Mouse (Mus musculus): ENCODE results near the gene Nadsyn1. TPM values are rescaled to one million over a fixed set of nuclear protein-coding genes. Genes with fewer than 3 reads are reported as not detected.

Nadsyn1 gene
- polyA plus RNA-seq, 1 experiment from 2014 or later, result 12.3 TPM

DNA sequence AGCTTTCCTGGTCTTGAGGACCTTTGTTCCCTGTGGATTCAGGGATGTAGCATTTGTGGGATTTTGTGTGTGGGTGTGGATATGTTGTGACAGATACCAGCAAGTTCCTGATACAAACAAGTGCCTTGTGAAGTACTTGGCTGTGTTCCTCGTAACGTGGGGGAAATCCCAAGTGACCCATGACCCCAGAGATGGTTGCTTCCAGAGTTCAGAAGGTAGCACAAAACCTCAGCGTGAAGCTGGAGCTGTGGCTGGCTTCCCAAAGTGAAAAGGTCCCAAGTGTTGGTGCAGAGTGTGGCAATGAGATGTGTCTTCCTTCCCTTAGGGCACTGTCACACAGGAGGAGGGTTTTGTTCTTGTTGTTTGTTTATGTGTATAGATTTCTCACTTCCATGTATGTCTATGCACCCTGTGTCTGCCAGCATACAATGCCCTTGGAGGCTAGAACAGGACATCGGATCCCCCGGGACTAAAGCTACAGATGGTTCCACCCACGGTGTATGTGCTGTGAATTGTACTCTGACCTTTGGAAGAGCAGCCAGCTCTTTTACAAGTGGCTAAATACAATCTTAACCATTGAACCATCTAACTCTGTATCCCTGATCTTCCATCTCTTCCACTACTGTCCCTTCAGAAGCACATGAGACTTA lies 30.2 kb downstream of the Nadsyn1 start:
- H3K4me2 ChIP-seq (ENCODE audit: low read length), result no peak overlapping the region
- H3K27ac ChIP-seq (ENCODE audit: low read depth), result no peak overlapping the region
- H3K27me3 ChIP-seq (replicated peaks; ENCODE audit: control insufficient read depth, insufficient read depth, low read length), result no peaks in the 10 kb centered on the region
- no peak overlapping the region for H3K9ac ChIP-seq (ENCODE audit: low read length)
- H3K9me3 ChIP-seq (ENCODE audit: control insufficient read depth, low read length), result 0 out of 2 replicates have a peak, but pooled peaks cover 2% of the 10 kb centered on the region
- H3K4me3 ChIP-seq (ENCODE audit: low read depth, low read length), result no peak overlapping the region
- WGBS, result 73% methylated on average over 6 of the region's 6 CpGs
- peaks cover 24% of the 10 kb centered on the region for H3K36me3 ChIP-seq (ENCODE audit: control insufficient read depth, insufficient read depth, low read length)
- H3K4me1 ChIP-seq (replicated peaks; ENCODE audit: control insufficient read depth, insufficient read depth, low read length), result no peaks in the 10 kb centered on the region
- no peak for ATAC-seq (replicated peaks; ENCODE audit: low FRiP score, low TSS enrichment, low read depth)
- DNase-seq (ENCODE audit: low spot score), result no peak

- peak; percentile 83 for DNase-seq (ENCODE audit: low spot score)
- peak; percentile 85 for ATAC-seq (replicated peaks; ENCODE audit: low FRiP score, low TSS enrichment, low read depth)
- H3K36me3 ChIP-seq (ENCODE audit: control insufficient read depth, insufficient read depth, low read length), result no peaks in the 10 kb centered on the region
- H3K27ac ChIP-seq (ENCODE audit: low read depth), result peak within 1 kb of the TSS; percentile 29
- peak within 1 kb of the TSS; percentile 46 for H3K9ac ChIP-seq (ENCODE audit: low read length)
- no peaks in the 10 kb centered on the region for H3K9me3 ChIP-seq (ENCODE audit: control insufficient read depth, low read length)
- peak within 1 kb of the TSS; percentile 30 for H3K4me3 ChIP-seq (ENCODE audit: low read depth, low read length)
- no peaks in the 10 kb centered on the region for H3K27me3 ChIP-seq (replicated peaks; ENCODE audit: control insufficient read depth, insufficient read depth, low read length)
- H3K4me1 ChIP-seq (replicated peaks; ENCODE audit: control insufficient read depth, insufficient read depth, low read length), result peaks cover 10% of the 10 kb centered on the region
- H3K4me2 ChIP-seq (ENCODE audit: low read length), result peak within 1 kb of the TSS; percentile 49
- 4% methylated on average over 16 of the region's 21 CpGs for WGBS
Measured at GRCm38 (mm10) chr7:143783996-143784829, 38.4 kb downstream of the Nadsyn1 start, which contains the start of gene Mrgpre. Mrgpre (minus strand) TSS chr7:143784500.

- peak; percentile 58 for DNase-seq (ENCODE audit: low spot score)
- WGBS, result 20% methylated on average over 6 of the region's 6 CpGs
Measured at GRCm38 (mm10) chr7:143783378-143783995, 39.2 kb downstream of the Nadsyn1 start.

DNA sequence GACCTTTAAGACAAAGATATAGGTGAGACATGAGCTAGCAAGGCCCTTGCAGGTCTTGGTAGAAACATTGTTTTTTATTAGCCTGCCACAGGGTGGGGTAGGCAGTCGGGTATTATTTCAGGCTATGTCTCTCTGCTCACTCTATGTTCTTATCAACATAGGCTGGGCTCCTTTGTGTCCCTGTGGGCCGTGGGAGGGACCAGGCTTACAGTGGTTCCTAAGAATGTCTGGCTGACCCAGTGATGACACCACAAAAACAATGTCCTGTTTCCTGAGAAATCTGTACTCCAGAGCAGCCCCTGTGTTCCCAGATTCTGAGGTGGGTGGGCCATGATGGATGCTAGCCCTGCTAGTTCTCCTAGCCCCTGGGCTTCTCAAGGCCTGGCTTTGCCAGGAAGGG lies 45.3 kb downstream of the Nadsyn1 start:
- Histone ChIP-seq H3K9me3 (ENCODE audit: control insufficient read depth, low read length) (no peaks in the 10 kb centered on the region), H3K4me1 (replicated peaks; ENCODE audit: control insufficient read depth, insufficient read depth, low read length) (no peaks in the 10 kb centered on the region), H3K4me2 (ENCODE audit: low read length) (no peak overlapping the region), H3K27ac (ENCODE audit: low read depth) (no peak overlapping the region), H3K36me3 (ENCODE audit: control insufficient read depth, insufficient read depth, low read length) (no peaks in the 10 kb centered on the region), H3K4me3 (ENCODE audit: low read depth, low read length) (no peak overlapping the region), H3K9ac (ENCODE audit: low read length) (no peak overlapping the region), H3K27me3 (replicated peaks; ENCODE audit: control insufficient read depth, insufficient read depth, low read length) (no peaks in the 10 kb centered on the region)
- ATAC-seq (replicated peaks; ENCODE audit: low FRiP score, low TSS enrichment, low read depth), result no peak
- WGBS, result 49% methylated on average over 2 of the region's 2 CpGs
- DNase-seq (ENCODE audit: low spot score), result no peak

More at GRCm38 (mm10) chr7:143783378-143783995, 39.2 kb downstream of the Nadsyn1 start:
- H3K9me3 ChIP-seq (ENCODE audit: control insufficient read depth, low read length), result no peaks in the 10 kb centered on the region
- H3K4me3 ChIP-seq (ENCODE audit: low read depth, low read length), result peak overlapping the region; percentile 30
- peak overlapping the region; percentile 29; the same call in 1 of the 2 replicates for H3K27ac ChIP-seq (ENCODE audit: low read depth)
- no peaks in the 10 kb centered on the region for H3K27me3 ChIP-seq (replicated peaks; ENCODE audit: control insufficient read depth, insufficient read depth, low read length)
- peak overlapping the region; percentile 46 for H3K9ac ChIP-seq (ENCODE audit: low read length)
- peak overlapping the region; percentile 49 for H3K4me2 ChIP-seq (ENCODE audit: low read length)
- peaks cover 10% of the 10 kb centered on the region for H3K4me1 ChIP-seq (replicated peaks; ENCODE audit: control insufficient read depth, insufficient read depth, low read length)
- ATAC-seq (replicated peaks; ENCODE audit: low FRiP score, low TSS enrichment, low read depth), result peak; percentile 57
- H3K36me3 ChIP-seq (ENCODE audit: control insufficient read depth, insufficient read depth, low read length), result no peaks in the 10 kb centered on the region

DNA sequence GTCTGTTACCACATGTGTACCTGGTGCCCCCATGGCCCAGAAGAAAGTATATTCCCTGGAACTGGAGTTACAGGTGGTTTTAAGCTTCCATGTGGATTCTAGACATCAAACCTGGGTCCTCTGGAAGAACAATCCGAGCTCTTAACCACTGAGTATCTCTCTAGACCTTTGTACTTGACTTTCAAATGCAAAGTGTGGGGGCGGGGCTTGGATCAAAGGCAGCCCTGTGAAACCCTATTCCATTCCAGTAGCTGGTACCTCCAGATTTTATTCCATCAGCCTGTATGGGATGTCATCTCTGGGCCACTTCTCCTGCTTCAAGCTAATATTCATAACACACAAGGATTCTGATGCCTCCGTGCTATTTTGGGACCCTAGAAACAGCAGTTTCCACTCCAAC lies 46.5 kb downstream of the Nadsyn1 start:
- DNase-seq (ENCODE audit: low spot score) (peak; percentile 64), ATAC-seq (replicated peaks; ENCODE audit: low FRiP score, low TSS enrichment, low read depth) (0 out of 2 replicates have a peak, but pooled peaks have one; percentile 68)
- Histone ChIP-seq H3K9me3 (ENCODE audit: control insufficient read depth, low read length) (no peaks in the 10 kb centered on the region), H3K9ac (ENCODE audit: low read length) (no peak overlapping the region), H3K36me3 (ENCODE audit: control insufficient read depth, insufficient read depth, low read length) (no peaks in the 10 kb centered on the region), H3K27ac (ENCODE audit: low read depth) (no peak overlapping the region), H3K4me3 (ENCODE audit: low read depth, low read length) (no peak overlapping the region), H3K27me3 (replicated peaks; ENCODE audit: control insufficient read depth, insufficient read depth, low read length) (no peaks in the 10 kb centered on the region), H3K4me1 (replicated peaks; ENCODE audit: control insufficient read depth, insufficient read depth, low read length) (no peaks in the 10 kb centered on the region), H3K4me2 (ENCODE audit: low read length) (no peak overlapping the region)
- WGBS, result 39% methylated on average over 3 of the region's 3 CpGs

- no peak overlapping the region for H3K4me3 ChIP-seq (ENCODE audit: low read depth, low read length)
- H3K4me2 ChIP-seq (ENCODE audit: low read length), result no peak overlapping the region
- H3K9me3 ChIP-seq (ENCODE audit: control insufficient read depth, low read length), result no peaks in the 10 kb centered on the region
- 37% methylated on average over 1 of the region's 1 CpGs for WGBS
- H3K36me3 ChIP-seq (ENCODE audit: control insufficient read depth, insufficient read depth, low read length), result no peaks in the 10 kb centered on the region
- peaks cover 5% of the 10 kb centered on the region; the same call in 1 of the 2 replicates for H3K27me3 ChIP-seq (replicated peaks; ENCODE audit: control insufficient read depth, insufficient read depth, low read length)
- ATAC-seq (replicated peaks; ENCODE audit: low FRiP score, low TSS enrichment, low read depth), result no peak
- no peak overlapping the region for H3K27ac ChIP-seq (ENCODE audit: low read depth)
- no peak for DNase-seq (ENCODE audit: low spot score)
- no peaks in the 10 kb centered on the region for H3K4me1 ChIP-seq (replicated peaks; ENCODE audit: control insufficient read depth, insufficient read depth, low read length)
- no peak overlapping the region for H3K9ac ChIP-seq (ENCODE audit: low read length)
Measured at GRCm38 (mm10) chr7:143769461-143769860, 53.2 kb downstream of the Nadsyn1 start.

DNA sequence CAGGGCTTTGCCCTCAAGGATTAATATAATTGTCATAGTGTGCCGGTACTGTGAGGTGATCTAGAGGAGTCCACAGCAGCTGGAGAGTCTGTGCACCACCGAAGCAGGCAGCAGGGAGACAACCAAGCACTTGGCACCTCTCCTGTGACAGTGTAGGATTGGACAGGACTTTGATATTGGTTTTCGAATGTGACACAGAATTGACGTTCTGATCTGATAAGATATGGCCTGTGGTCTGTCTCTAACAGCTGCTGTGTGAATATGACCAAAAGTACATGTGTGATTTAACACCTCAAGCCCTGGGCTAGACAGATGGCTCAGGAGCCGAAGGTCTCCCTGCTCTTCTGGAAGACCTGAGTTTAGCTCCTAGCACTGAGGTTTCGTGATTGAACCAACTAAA lies 54.4 kb downstream of the Nadsyn1 start:
- no peak for ATAC-seq (replicated peaks; ENCODE audit: low FRiP score, low TSS enrichment, low read depth)

DNA sequence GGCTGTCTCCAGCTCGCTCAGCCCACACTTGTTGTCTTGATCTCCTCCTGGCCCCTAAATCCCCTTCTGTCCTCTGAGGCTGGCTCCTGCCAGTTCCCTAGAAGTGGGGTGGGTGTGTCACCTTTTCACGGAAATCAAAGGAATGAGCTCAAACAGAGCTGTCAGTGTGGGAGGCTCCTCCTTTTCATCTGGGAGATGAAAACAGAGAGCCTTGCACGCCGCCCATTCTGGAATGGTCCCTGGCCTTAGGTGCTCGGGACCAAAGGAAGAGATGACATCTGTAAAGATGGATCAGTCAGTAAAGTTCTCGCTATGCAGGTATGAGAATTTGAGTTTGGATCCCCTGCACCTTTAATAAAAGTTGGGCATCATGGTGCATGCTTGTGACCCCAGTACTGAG lies 55.8 kb downstream of the Nadsyn1 start, which contains the start of gene Mrgprg:
Mrgprg (minus strand) TSS at position 101 of the 400 bp plus-strand sequence.
- no peak for DNase-seq (ENCODE audit: low spot score)
- H3K27me3 ChIP-seq (replicated peaks; ENCODE audit: control insufficient read depth, insufficient read depth, low read length), result peaks cover 8% of the 10 kb centered on the region; the same call in 1 of the 2 replicates
- no peak within 1 kb of the TSS for H3K4me2 ChIP-seq (ENCODE audit: low read length)
- no peaks in the 10 kb centered on the region for H3K4me1 ChIP-seq (replicated peaks; ENCODE audit: control insufficient read depth, insufficient read depth, low read length)
- no peak within 1 kb of the TSS for H3K4me3 ChIP-seq (ENCODE audit: low read depth, low read length)
- H3K36me3 ChIP-seq (ENCODE audit: control insufficient read depth, insufficient read depth, low read length), result no peaks in the 10 kb centered on the region
- WGBS, result 35% methylated on average over 6 of the region's 6 CpGs
- H3K9ac ChIP-seq (ENCODE audit: low read length), result no peak within 1 kb of the TSS
- H3K27ac ChIP-seq (ENCODE audit: low read depth), result no peak within 1 kb of the TSS
- H3K9me3 ChIP-seq (ENCODE audit: control insufficient read depth, low read length), result no peaks in the 10 kb centered on the region
- no peak for ATAC-seq (replicated peaks; ENCODE audit: low FRiP score, low TSS enrichment, low read depth)

More for the DNA sequence above, 54.4 kb downstream of the Nadsyn1 start:
- DNase-seq (ENCODE audit: low spot score), result peak; percentile 40
- Histone ChIP-seq H3K27ac (ENCODE audit: low read depth) (no peak overlapping the region), H3K4me3 (ENCODE audit: low read depth, low read length) (no peak overlapping the region), H3K36me3 (ENCODE audit: control insufficient read depth, insufficient read depth, low read length) (no peaks in the 10 kb centered on the region), H3K27me3 (replicated peaks; ENCODE audit: control insufficient read depth, insufficient read depth, low read length) (peaks cover 8% of the 10 kb centered on the region; the same call in 1 of the 2 replicates), H3K9me3 (ENCODE audit: control insufficient read depth, low read length) (no peaks in the 10 kb centered on the region), H3K4me2 (ENCODE audit: low read length) (no peak overlapping the region), H3K4me1 (replicated peaks; ENCODE audit: control insufficient read depth, insufficient read depth, low read length) (no peaks in the 10 kb centered on the region), H3K9ac (ENCODE audit: low read length) (no peak overlapping the region)
- 66% methylated on average over 6 of the region's 6 CpGs for WGBS
